Mouse (Mus musculus) lung, postnatal 0 days (tissue): Measurements from ENCODE around the gene Tmx2.

Experiments used
- CTCF ChIP-seq: IDR thresholded peaks from 2 replicates; pipeline ENCODE4 v1.5.1; 2016; ENCODE audit warnings: antibody characterized with exemption, mild to moderate bottlenecking
- EP300 ChIP-seq: IDR thresholded peaks from 2 replicates; pipeline ENCODE4 v1.6.1; 2016; ENCODE audit warnings: antibody characterized with exemption, mild to moderate bottlenecking, control low read depth

DNA sequence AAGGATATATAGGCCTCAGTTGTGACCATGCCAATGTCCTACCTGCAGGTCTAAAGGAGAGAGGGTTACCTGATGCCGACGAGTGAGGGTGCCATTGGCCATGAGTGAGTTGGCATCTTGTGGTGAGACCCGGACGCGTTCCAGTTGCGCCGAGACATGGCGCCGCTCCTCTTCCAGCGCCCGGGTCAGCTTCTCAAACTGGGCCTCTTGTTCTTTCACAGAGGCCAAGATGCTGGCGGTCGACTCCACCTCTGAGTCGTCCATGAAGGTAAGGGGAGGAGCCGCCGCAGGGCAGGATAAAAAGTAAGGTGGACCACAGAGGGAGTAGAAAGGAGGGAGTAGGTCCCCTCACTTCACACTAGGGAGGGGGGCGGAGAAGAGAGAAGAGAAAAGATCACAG lies 54.7 kb downstream of the Tmx2 start:
- TF ChIP-seq CTCF = no peak
- no peak for TF ChIP-seq EP300
